Mouse (Mus musculus): ENCODE measurements around the gene Col13a1. TPM values are rescaled to one million over a fixed set of nuclear protein-coding genes. Genes with fewer than 3 reads are reported as not detected.

Col13a1 gene
- polyA plus RNA-seq, 1 experiment from 2014 or later: 2.7 TPM

DNA sequence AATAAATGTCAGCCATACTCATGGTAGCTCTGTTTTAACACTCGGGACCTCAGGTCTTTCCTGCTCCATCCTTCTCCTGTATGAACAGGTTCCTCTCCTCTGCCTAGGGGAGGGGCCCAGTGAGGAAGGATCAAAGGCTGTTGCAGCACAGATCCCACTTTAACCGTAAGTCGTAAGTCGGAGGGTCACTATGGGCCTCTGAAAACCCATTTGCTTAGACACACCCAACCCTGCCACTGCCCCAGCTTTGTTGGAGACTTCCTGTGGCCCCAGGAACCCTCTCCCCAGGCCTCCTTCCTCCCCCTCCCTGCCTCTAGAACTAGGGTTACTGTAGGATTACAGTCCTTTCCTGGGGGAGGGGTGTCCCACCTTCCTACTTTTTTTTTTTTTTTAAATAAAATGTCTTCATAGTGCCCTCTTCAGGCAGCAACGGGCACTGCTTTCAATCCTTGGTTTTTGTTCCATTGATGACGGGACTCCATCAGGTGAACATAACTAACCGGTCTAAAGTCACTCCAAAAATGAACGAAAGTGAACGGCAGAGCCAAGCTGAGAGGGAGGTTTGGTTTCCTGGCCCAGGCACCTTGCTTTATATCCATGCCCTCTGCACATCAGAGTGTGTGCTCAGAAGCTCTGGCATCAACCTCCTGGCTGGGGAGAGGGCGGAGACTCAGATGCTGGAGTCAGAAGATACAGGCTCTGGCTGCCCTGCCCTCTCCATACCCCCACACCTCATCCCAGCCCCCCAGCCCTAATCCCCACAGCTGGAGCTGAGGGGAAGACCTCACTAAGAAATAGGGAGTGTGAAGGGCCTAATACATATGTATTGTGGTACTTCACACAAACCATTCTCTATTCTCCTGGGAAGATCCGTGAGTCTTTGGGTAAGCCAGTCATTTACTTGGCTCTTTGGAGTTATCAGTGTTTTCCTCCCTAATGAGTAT lies 12.8 kb upstream of the Col13a1 start:
- Histone ChIP-seq H3K4me3 (no peak overlapping the region), H3K9me3 (replicated peaks) (no peaks in the 10 kb centered on the region), H3K36me3 (no peaks in the 10 kb centered on the region), H3K27ac (no peak overlapping the region), H3K27me3 (ENCODE audit: low read depth, poor library complexity, severe bottlenecking) (no peaks in the 10 kb centered on the region), H3K4me1 (peaks cover 6% of the 10 kb centered on the region; the same call in 1 of the 2 replicates)
- no peak for DNase-seq (ENCODE audit: low spot score)
- WGBS: 21% methylated on average over 11 of the region's 11 CpGs

DNA sequence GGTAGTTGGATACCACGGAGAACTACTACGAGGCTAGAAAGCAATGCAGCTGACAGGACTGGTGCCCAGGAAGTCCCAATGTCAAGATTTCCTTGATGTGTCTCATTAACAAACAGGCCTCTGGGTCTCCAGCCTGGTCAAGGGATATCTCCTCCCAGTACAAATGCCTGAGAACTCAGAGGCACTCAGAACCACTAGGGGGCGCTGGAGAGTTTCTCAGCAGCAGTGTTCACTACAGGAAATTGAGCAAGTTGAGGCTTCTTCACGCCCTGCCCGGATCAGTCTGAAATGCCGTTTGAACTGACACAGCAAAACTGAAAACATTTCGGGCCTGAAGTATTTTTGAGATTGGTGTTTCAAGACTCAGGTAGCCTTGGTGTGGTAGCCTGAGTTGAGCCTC lies 1.5 kb upstream of the Col13a1 start:
- no peaks in the 10 kb centered on the region for H3K36me3 ChIP-seq
- no peak overlapping the region for H3K4me3 ChIP-seq
- 3% methylated on average over 7 of the region's 7 CpGs for WGBS
- peak; percentile 98 for DNase-seq (ENCODE audit: low spot score)
- no peaks in the 10 kb centered on the region for H3K9me3 ChIP-seq (replicated peaks)
- H3K27me3 ChIP-seq (ENCODE audit: low read depth, poor library complexity, severe bottlenecking): peaks cover 55% of the 10 kb centered on the region
- no peak overlapping the region for H3K27ac ChIP-seq
- H3K4me1 ChIP-seq: peaks cover 42% of the 10 kb centered on the region

DNA sequence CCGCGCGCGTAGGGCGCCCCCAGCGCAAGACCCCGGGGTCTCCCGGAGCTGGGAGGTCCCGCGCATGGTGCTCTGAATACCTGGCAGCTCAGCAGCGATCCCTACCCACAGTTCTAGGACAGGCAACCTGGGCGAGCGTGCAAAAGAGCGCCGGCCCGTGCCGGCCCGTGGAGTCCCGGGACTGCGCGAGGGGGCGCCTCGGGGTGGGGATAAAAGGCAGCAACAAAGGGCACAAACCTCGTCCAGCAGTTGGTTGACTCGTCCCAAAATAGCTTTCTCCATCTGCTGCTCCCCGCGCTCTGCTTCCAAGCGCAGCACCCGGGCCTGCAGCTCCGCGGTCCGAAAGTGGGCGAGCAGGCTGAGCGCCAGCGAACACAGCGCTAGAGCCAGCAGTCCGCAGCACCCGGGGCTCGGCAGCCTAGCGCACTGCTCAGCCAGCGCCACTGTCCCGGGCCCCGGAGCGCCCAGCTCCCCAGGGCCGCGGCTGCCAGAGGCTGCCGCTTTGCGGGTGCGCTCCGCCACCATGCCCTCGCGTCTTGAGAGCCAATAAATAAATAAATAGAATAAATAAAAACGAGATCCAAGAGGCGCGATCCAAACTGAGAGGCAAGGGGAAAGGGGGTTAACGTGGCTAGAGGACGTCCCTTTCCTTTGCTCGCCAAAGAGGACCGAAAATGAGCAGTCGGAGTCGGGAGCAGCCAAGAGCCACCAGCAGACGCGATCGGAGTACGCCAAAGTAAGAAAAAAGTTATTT lies 619 bp downstream of the Col13a1 start:
- Histone ChIP-seq H3K36me3 (no peaks in the 10 kb centered on the region), H3K9me3 (replicated peaks) (no peaks in the 10 kb centered on the region), H3K27me3 (ENCODE audit: low read depth, poor library complexity, severe bottlenecking) (peaks cover 77% of the 10 kb centered on the region), H3K4me1 (peaks cover 42% of the 10 kb centered on the region), H3K27ac (peak overlapping the region; percentile 74), H3K4me3 (peak overlapping the region; percentile 60)
- DNase-seq (ENCODE audit: low spot score): peak; percentile 74
- WGBS: under 1% methylated on average over 65 of the region's 65 CpGs

DNA sequence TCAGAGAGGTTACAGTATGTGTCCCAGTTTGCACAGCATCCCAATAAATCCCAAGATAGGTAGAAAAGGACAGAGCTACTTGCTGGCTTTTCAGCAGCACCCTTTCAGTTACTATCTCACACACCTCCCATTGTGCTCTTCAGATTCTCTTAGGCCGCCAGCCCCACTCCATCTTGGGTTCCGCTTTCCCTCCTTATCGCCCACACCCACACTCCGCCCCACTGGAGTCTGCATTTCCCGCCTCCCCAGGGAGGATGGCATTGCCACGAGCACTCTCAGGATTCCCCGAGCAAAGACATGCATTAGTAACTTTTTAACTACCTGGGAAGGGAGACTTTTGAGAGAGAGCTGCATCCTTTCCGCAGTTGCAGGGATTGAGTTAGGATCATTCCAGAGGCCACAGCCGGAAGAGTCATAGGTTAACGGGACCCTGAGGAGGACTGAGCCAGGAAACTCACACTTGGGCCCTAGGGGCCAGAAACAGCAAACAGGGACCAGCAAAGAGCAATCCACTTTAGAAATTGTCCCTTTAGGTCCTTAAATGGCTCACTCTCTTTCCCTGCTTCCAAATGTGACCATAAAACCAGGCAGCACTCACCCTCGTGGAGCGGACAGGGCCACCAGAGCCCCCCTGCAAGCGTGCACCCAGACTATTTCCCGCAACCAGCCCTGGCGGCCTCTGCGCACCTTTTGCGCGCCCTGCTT lies 1.4 kb downstream of the Col13a1 start:
- WGBS: 2% methylated on average over 18 of the region's 18 CpGs
- Histone ChIP-seq H3K9me3 (replicated peaks) (no peaks in the 10 kb centered on the region), H3K27me3 (ENCODE audit: low read depth, poor library complexity, severe bottlenecking) (peaks cover 82% of the 10 kb centered on the region), H3K4me3 (peak overlapping the region; percentile 60), H3K4me1 (peaks cover 42% of the 10 kb centered on the region), H3K27ac (peak overlapping the region; percentile 74), H3K36me3 (no peaks in the 10 kb centered on the region)
- DNase-seq (ENCODE audit: low spot score): peak; percentile 36

DNA sequence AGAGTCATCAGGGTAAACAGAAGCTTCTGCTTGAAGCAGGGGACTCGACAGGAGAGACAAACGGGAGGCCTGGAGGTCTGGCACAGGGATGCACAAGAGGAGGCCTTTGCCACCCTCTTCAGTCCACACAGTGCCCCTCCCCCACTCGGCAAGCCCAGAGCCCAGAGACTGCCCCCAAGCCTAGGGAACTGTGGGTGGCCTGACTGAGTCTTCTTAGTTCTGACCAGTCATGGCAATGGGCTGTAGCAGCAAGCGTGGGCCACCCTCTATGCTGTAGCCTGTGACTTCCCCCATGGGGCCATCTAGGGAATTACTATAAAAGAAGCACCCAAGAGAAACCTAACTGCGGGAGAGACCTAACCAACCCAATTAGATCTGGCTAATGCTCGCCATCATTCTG lies 1.9 kb downstream of the Col13a1 start:
- Histone ChIP-seq H3K36me3 (no peaks in the 10 kb centered on the region), H3K4me1 (peaks cover 46% of the 10 kb centered on the region), H3K27me3 (ENCODE audit: low read depth, poor library complexity, severe bottlenecking) (peaks cover 82% of the 10 kb centered on the region), H3K4me3 (peak overlapping the region; percentile 60; the same call in 1 of the 2 replicates), H3K9me3 (replicated peaks) (no peaks in the 10 kb centered on the region), H3K27ac (no peak overlapping the region)
- WGBS: 6% methylated on average over 6 of the region's 6 CpGs
- DNase-seq (ENCODE audit: low spot score): peak; percentile 45

DNA sequence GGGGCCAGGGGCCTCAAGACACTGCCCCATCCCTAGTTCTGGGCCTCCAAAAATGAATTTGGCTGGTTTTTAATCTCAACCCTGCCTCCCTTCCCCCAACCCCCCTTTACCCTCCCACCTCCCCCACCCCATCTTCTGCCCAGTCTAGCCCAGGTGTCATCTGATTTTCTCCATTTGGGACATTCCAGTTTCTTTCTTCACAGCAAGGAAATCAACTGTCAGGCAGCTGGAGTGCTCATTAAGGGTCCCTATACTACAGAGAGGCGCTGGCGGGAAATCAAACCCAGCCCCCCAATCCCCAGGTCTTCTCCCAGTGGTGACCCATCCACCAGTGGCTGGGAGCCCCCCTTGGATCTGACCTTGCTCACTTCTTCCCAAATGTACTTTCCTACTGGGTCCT lies 4.3 kb downstream of the Col13a1 start:
- H3K9me3 ChIP-seq (replicated peaks): no peaks in the 10 kb centered on the region
- no peaks in the 10 kb centered on the region for H3K36me3 ChIP-seq
- H3K4me1 ChIP-seq: peaks cover 52% of the 10 kb centered on the region
- no peak overlapping the region for H3K4me3 ChIP-seq
- peaks cover 88% of the 10 kb centered on the region for H3K27me3 ChIP-seq (ENCODE audit: low read depth, poor library complexity, severe bottlenecking)
- no peak overlapping the region for H3K27ac ChIP-seq
- no peak for DNase-seq (ENCODE audit: low spot score)
- WGBS: 83% methylated on average over 2 of the region's 2 CpGs

DNA sequence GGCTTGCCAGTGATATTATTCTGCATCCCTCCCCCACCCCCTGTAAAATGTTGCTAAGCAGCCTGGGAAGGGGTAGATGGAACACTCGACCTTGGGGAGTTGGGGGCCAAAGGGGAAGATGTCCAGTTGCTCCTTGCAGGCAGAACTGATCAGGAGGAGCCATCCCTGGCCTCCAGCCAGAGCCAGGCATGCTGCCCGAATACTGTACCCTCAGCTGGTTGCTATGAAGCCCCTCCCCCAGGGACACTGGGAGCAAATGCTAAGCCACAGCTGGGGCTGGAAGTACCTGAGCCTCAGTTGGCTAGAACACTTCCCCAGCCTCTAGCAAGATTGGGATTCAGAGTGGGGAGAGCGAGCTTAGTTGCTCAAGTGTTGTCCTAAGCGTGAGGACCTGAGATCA lies 6.9 kb downstream of the Col13a1 start:
- H3K4me1 ChIP-seq: peaks cover 38% of the 10 kb centered on the region
- no peaks in the 10 kb centered on the region for H3K9me3 ChIP-seq (replicated peaks)
- no peak overlapping the region for H3K4me3 ChIP-seq
- no peak for DNase-seq (ENCODE audit: low spot score)
- H3K27me3 ChIP-seq (ENCODE audit: low read depth, poor library complexity, severe bottlenecking): peaks cover 62% of the 10 kb centered on the region
- H3K27ac ChIP-seq: no peak overlapping the region
- no peaks in the 10 kb centered on the region for H3K36me3 ChIP-seq
- WGBS: 24% methylated on average over 4 of the region's 4 CpGs

DNA sequence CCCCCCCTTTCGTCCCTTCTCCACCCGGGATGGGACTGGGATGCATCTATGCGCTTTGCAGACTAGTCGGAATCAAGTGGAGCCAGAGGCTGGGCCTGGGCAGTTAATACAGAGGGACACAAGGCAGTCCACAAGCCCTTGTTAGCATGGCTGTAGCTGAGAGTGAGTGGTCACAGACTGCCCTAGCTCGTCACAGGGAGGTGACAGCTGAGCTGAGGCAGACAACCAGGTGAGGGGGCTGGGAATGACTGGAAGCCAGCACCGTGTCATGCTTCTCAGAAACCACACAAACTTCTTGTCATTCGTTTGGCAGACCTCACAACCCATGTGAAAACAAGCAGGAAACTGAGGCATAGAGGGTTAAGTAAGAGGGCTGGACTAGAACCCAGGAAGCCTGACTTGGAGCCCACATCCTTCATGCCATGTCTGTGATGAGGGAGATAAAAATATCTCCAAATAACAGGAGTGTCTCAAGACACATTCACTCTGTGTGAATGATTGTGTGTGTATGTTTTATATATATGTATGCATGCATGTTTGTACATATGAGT lies 10.8 kb downstream of the Col13a1 start:
- Histone ChIP-seq H3K9me3 (replicated peaks) (no peaks in the 10 kb centered on the region), H3K4me3 (no peak overlapping the region), H3K27me3 (ENCODE audit: low read depth, poor library complexity, severe bottlenecking) (peaks cover 23% of the 10 kb centered on the region), H3K4me1 (peaks cover 34% of the 10 kb centered on the region), H3K36me3 (no peaks in the 10 kb centered on the region), H3K27ac (no peak overlapping the region)
- no peak for DNase-seq (ENCODE audit: low spot score)
- 72% methylated on average over 7 of the region's 7 CpGs for WGBS

DNA sequence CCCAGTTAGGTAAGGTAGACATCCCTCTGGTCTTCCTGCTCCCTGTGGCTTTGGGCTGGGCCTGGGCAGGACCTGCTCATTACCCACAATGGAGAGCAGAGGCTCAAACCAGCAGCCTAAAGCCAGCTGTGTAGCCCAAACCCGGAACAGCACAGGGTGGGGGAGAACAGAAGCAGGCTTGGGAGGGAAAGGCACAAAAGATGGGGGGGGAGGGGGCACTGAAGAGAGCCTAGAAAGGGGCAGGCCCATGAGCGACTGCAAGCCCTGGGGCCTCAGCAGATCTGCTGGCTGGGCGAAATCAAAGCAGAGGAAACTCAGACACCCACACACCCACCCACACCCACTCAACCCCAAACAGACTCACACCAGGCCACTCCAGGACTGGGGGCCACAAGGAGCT lies 11.7 kb downstream of the Col13a1 start:
- Histone ChIP-seq H3K9me3 (replicated peaks) (no peaks in the 10 kb centered on the region), H3K4me3 (no peak overlapping the region), H3K27me3 (ENCODE audit: low read depth, poor library complexity, severe bottlenecking) (peaks cover 16% of the 10 kb centered on the region), H3K36me3 (no peaks in the 10 kb centered on the region), H3K27ac (peak overlapping the region; percentile 38; the same call in 1 of the 2 replicates), H3K4me1 (peaks cover 32% of the 10 kb centered on the region)
- WGBS: 59% methylated on average over 3 of the region's 3 CpGs
- no peak for DNase-seq (ENCODE audit: low spot score)

DNA sequence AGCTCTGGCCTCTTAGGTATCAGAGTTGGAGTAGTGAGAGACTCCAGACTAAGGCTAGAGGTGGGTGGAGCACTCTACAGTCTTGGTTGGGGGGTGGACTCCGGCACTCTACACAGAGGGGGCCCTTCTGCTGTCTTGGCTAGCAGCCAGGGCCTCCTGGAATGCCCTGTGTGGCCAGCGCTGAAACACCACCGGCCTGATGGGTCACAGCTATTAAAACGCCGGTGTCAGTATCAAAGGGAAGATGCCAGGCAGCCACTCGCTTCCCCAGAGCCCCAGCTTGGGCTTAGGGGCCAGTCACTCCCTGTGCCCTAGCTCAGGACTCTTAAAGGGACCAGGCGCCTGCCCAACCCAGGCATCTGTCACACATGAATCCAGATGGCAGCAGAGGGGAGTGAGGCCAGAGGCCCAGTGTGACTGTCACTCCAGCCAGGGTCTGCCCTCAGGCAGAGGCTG lies 13.5 kb downstream of the Col13a1 start:
- Histone ChIP-seq H3K27me3 (ENCODE audit: low read depth, poor library complexity, severe bottlenecking) (no peaks in the 10 kb centered on the region), H3K36me3 (no peaks in the 10 kb centered on the region), H3K9me3 (replicated peaks) (no peaks in the 10 kb centered on the region), H3K4me3 (no peak overlapping the region), H3K27ac (peak overlapping the region; percentile 30; the same call in 1 of the 2 replicates), H3K4me1 (peaks cover 19% of the 10 kb centered on the region)
- WGBS: 17% methylated on average over 7 of the region's 7 CpGs
- no peak for DNase-seq (ENCODE audit: low spot score)

DNA sequence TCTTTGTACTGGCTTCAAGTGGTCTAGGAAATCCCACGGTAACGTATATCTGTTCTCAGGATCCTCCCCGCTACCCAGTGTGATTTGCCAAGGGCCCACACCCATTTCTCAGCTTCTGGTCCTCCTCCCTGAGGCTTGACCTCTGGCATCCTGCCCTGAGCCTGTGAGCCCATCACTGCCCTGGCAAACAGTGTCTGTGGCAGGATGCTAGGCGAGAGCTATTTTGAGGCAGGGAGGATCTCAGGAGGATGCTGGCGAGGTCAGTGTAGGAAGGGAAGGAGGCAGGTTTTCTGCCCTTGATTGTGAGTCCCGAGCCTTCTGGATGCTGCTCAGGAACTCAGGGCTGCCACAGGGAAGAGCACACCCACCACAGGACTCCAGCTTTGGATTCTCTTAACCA lies 22.2 kb downstream of the Col13a1 start:
- Histone ChIP-seq H3K4me3 (no peak overlapping the region), H3K9me3 (replicated peaks) (no peaks in the 10 kb centered on the region), H3K27ac (no peak overlapping the region), H3K4me1 (peaks cover 6% of the 10 kb centered on the region), H3K36me3 (no peaks in the 10 kb centered on the region), H3K27me3 (ENCODE audit: low read depth, poor library complexity, severe bottlenecking) (peaks cover 20% of the 10 kb centered on the region)
- DNase-seq (ENCODE audit: low spot score): no peak
- WGBS: 79% methylated on average over 6 of the region's 6 CpGs

DNA sequence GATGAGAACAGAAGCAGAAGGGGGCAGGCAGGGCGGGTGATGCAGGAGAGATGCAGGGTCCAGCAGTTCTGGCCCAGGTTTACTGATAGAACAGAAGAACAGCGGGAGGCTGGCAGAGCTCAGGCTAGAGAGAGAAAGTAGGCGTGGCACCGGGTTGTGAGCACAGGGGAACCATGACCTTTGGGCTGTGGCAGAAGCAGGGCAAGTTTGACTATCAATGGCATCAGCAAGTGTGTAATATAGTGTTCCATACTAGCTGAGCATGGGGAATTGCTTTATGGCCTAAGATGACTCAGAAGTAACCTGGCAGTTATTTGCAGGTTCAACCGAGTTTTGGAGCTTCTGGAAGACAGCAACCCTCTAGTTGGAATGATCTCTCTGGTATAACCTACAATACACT lies 25.0 kb downstream of the Col13a1 start:
- peaks cover 6% of the 10 kb centered on the region for H3K4me1 ChIP-seq
- H3K27me3 ChIP-seq (ENCODE audit: low read depth, poor library complexity, severe bottlenecking): peaks cover 39% of the 10 kb centered on the region
- no peak for DNase-seq (ENCODE audit: low spot score)
- WGBS: 82% methylated on average over 5 of the region's 5 CpGs
- no peak overlapping the region for H3K27ac ChIP-seq
- H3K4me3 ChIP-seq: no peak overlapping the region
- no peaks in the 10 kb centered on the region for H3K9me3 ChIP-seq (replicated peaks)
- no peaks in the 10 kb centered on the region for H3K36me3 ChIP-seq

Data from limb, embryonic 10.5 days (tissue).